ENCODE assay signal across 13 mouse cellular contexts in genomic region chr13:84401006-84401405, GRCm38 (mm10).
"Had no signal": no experiment of that assay in that cellular context is flagged by ENCODE, and none has a peak within 500 bp of the region (broad histone marks: within the 10 kb centered on the region; RNA-seq: fewer than 3 reads in every experiment).

No protein-coding gene starts in this region.

- DNase-seq: kidney, adult 8-10 months; kidney, postnatal 25 days; lung, adult 2 months; lung, postnatal 36 days; thymus, adult 18-20 months; thymus, postnatal 14 days had no signal

- H3K4me3 ChIP-seq: limb, embryonic 10.5 days; liver, embryonic 15.5 days; neural tube, embryonic 12.5 days had no signal

- H3K9ac ChIP-seq: liver, embryonic 15.5 days; neural tube, embryonic 12.5 days had no signal

- H3K27me3 ChIP-seq: liver, embryonic 15.5 days; neural tube, embryonic 12.5 days had no signal

- H3K27ac ChIP-seq: limb, embryonic 10.5 days; liver, embryonic 15.5 days; neural tube, embryonic 12.5 days had no signal

- H3K9me3 ChIP-seq: limb, embryonic 10.5 days; liver, embryonic 15.5 days; neural tube, embryonic 12.5 days had no signal

- H3K4me1 ChIP-seq: liver, embryonic 15.5 days had no signal

- H3K36me3 ChIP-seq: limb, embryonic 10.5 days; liver, embryonic 15.5 days; neural tube, embryonic 12.5 days had no signal

- H3K4me2 ChIP-seq: liver, embryonic 11.5 days; liver, embryonic 15.5 days; neural tube, embryonic 12.5 days had no signal

- ATAC-seq: intestine, postnatal 0 days; lung, postnatal 0 days; midbrain, embryonic 16.5 days had no signal
